8 mouse cellular contexts compared by ENCODE assay signal in the genomic region with DNA sequence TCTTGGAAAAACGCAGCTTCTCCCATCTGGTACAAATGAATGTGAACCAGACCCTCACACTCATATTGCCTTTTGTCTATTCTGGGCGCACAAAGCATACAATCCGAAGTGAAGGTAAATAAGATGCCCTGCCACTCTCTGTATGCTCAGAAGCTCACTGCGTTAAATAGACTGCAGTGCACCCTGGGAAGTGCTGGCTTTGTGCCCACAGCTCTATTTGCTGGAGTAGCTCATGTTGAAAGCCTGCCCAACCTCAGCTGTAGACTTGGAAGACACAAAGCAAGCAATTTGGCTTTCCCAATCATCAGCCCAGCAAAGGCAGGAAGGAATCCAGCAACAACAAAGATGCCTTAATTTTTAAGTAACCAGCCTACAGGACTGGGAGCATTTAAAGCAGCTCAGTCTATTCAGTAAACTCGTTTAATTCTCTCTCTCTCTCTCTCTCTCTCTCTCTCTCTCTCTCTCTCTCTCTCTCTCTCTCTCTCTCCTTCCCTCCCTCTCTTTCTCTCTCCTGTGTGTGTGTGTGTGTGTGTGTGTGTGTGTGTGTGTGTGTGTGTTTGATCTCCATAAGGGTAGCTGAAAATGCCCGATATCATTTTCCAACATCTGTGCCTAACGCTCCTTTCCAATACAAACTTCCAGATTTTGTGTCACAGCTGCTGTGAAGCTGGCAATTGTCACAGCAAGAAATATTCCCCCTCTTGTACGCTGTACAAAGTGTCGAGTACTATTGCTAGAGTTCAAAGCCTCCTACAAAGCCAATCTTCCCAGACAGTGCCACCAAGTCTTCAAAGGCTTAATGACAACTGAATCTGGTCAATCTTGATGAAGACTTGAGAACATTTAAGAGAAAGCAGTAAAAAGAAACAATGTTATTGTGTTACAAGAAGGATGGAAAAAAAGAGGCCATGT.
DNase-seq lines count a peak whose midpoint lies in the region; ATAC-seq lines count a peak whose summit lies in the region.

No protein-coding gene starts in this region.

- no peaks in the 10 kb centered on the region for H3K36me3 ChIP-seq in embryonic facial prominence, embryonic 11.5 days (replicated peaks; ENCODE audit: control insufficient read depth, insufficient read depth, low read depth, low read length)
- H3K36me3 ChIP-seq in embryonic facial prominence, embryonic 10.5 days (replicated peaks), result no peaks in the 10 kb centered on the region
- H3K36me3 ChIP-seq in hindbrain, embryonic 15.5 days, result no peaks in the 10 kb centered on the region
- H3K36me3 ChIP-seq in limb, embryonic 15.5 days, result no peaks in the 10 kb centered on the region

- H3K4me1 ChIP-seq in embryonic facial prominence, embryonic 11.5 days (ENCODE audit: control insufficient read depth, insufficient read depth, low read length), result no peaks in the 10 kb centered on the region
- H3K4me1 ChIP-seq in embryonic facial prominence, embryonic 10.5 days, result 0 out of 2 replicates have a peak, but pooled peaks cover 3% of the 10 kb centered on the region
- peaks cover 5% of the 10 kb centered on the region; the same call in 1 of the 2 replicates for H3K4me1 ChIP-seq in hindbrain, embryonic 15.5 days (replicated peaks)
- peaks cover 4% of the 10 kb centered on the region; the same call in 1 of the 2 replicates for H3K4me1 ChIP-seq in limb, embryonic 15.5 days

- peak; percentile 55 for DNase-seq in embryonic facial prominence, embryonic 11.5 days (ENCODE audit: low spot score)
- no peak for DNase-seq in embryonic facial prominence, embryonic 10.5 days (ENCODE audit: low spot score)
- DNase-seq in brain, embryonic 18.5 days (ENCODE audit: low read depth, low spot score), result peak; percentile 87
- DNase-seq in retina, postnatal 7 days (ENCODE audit: low read depth, low spot score), result peak; percentile 11
- no peak for DNase-seq in thymus, postnatal 10 days (ENCODE audit: low spot score in 2 of 2)

- WGBS in embryonic facial prominence, embryonic 11.5 days, result 63% methylated on average over 9 of the region's 9 CpGs
- 75% methylated on average over 9 of the region's 9 CpGs for WGBS in embryonic facial prominence, embryonic 10.5 days
- WGBS in hindbrain, embryonic 15.5 days, result 34% methylated on average over 9 of the region's 9 CpGs
- 40% methylated on average over 9 of the region's 9 CpGs for WGBS in limb, embryonic 15.5 days

- H3K4me2 ChIP-seq in embryonic facial prominence, embryonic 11.5 days (ENCODE audit: low read depth, low read length), result no peak overlapping the region
- H3K4me2 ChIP-seq in hindbrain, embryonic 15.5 days, result peak overlapping the region; percentile 18; the same call in 1 of the 2 replicates
- no peak overlapping the region for H3K4me2 ChIP-seq in limb, embryonic 15.5 days

- H3K27me3 ChIP-seq in embryonic facial prominence, embryonic 11.5 days (ENCODE audit: control insufficient read depth, insufficient read depth, low read length), result no peaks in the 10 kb centered on the region
- H3K27me3 ChIP-seq in embryonic facial prominence, embryonic 10.5 days (replicated peaks; ENCODE audit: low read depth, poor library complexity, severe bottlenecking), result no peaks in the 10 kb centered on the region
- no peaks in the 10 kb centered on the region for H3K27me3 ChIP-seq in hindbrain, embryonic 15.5 days
- no peaks in the 10 kb centered on the region for H3K27me3 ChIP-seq in limb, embryonic 15.5 days

- ATAC-seq in embryonic facial prominence, embryonic 11.5 days (replicated peaks; ENCODE audit: insufficient number of reproducible peaks, low FRiP score, low TSS enrichment, low read depth), result no peak
- peak; percentile 95 for ATAC-seq in frontal cortex, adult (ENCODE audit: low TSS enrichment)
- peak; percentile 95 for ATAC-seq in hindbrain, embryonic 15.5 days (ENCODE audit: low FRiP score, low read depth)
- ATAC-seq in limb, embryonic 15.5 days (ENCODE audit: insufficient number of reproducible peaks, low FRiP score, low TSS enrichment, low read depth), result peak; percentile 76; the same call in 1 of the 2 replicates

- H3K4me3 ChIP-seq in embryonic facial prominence, embryonic 11.5 days (ENCODE audit: low read depth, low read length), result no peak overlapping the region
- H3K4me3 ChIP-seq in embryonic facial prominence, embryonic 10.5 days, result no peak overlapping the region
- no peak overlapping the region for H3K4me3 ChIP-seq in hindbrain, embryonic 15.5 days
- H3K4me3 ChIP-seq in limb, embryonic 15.5 days, result no peak overlapping the region

- H3K27ac ChIP-seq in embryonic facial prominence, embryonic 11.5 days (replicated peaks; ENCODE audit: low read depth, low read length), result no peak overlapping the region
- no peak overlapping the region for H3K27ac ChIP-seq in embryonic facial prominence, embryonic 10.5 days (replicated peaks)
- peak overlapping the region; percentile 63 for H3K27ac ChIP-seq in hindbrain, embryonic 15.5 days (replicated peaks)
- no peak overlapping the region for H3K27ac ChIP-seq in limb, embryonic 15.5 days

- no peaks in the 10 kb centered on the region for H3K9me3 ChIP-seq in embryonic facial prominence, embryonic 11.5 days (replicated peaks; ENCODE audit: control insufficient read depth, low read length)
- H3K9me3 ChIP-seq in embryonic facial prominence, embryonic 10.5 days, result no peaks in the 10 kb centered on the region
- H3K9me3 ChIP-seq in hindbrain, embryonic 15.5 days, result no peaks in the 10 kb centered on the region
- no peaks in the 10 kb centered on the region for H3K9me3 ChIP-seq in limb, embryonic 15.5 days

- H3K9ac ChIP-seq in embryonic facial prominence, embryonic 11.5 days (replicated peaks; ENCODE audit: low read length), result no peak overlapping the region
- H3K9ac ChIP-seq in hindbrain, embryonic 15.5 days, result no peak overlapping the region
- H3K9ac ChIP-seq in limb, embryonic 15.5 days, result no peak overlapping the region

Comparison
In these comparisons a context has a peak if more than half of its experiments do, and no peak if none do; other contexts are left out.
1. DNase-seq: peak in embryonic facial prominence, embryonic 11.5 days (single experiment), brain, embryonic 18.5 days (single experiment) and retina, postnatal 7 days (single experiment); none in embryonic facial prominence, embryonic 10.5 days (single experiment) and thymus, postnatal 10 days (0 of 2).